Mouse (Mus musculus) left cerebral cortex, adult 2 months (tissue): Measurements from ENCODE around the gene Fbxo36. TPM values are rescaled to one million over a fixed set of nuclear protein-coding genes. Genes with fewer than 3 reads are reported as not detected.

Experiments used
- DNase-seq, 2 experiments: peaks; one replicate each; pipeline ENCODE4 v3.0.0; 2021 to 2022; ENCODE audit warnings: low spot score in 2 of 2, mixed read lengths in 1 of 2; ENCODE audit errors: extremely low spot score in 1 of 2
- H3K27ac ChIP-seq: fragments of 200-600 bp; 2 replicates; pipeline ENCODE4 v1.8.1; 2022
- H3K4me3 ChIP-seq: fragments of 200-600 bp; 2 replicates; pipeline ENCODE4 v1.8.1; 2022
- CTCF ChIP-seq: fragments of 200-600 bp; IDR thresholded peaks from 2 replicates; pipeline ENCODE4 v1.8.1; 2022; ENCODE audit warnings: antibody characterized with exemption, mild to moderate bottlenecking, moderate library complexity
- intact Hi-C: fragments of 180-260 bp; cut with DNase I; formaldehyde crosslinking; loops from one replicate; pipeline ENCODE4 v1.15.1; 2025
- total RNA-seq, 2 experiments: library from RNA; stranded (reverse); gene quantifications; 2 replicates each; pipeline ENCODE4 v1.2.3; 2021

The Fbxo36 gene
- total RNA-seq, 2 experiments from 2014 or later = 2.3 to 2.4 TPM

DNA sequence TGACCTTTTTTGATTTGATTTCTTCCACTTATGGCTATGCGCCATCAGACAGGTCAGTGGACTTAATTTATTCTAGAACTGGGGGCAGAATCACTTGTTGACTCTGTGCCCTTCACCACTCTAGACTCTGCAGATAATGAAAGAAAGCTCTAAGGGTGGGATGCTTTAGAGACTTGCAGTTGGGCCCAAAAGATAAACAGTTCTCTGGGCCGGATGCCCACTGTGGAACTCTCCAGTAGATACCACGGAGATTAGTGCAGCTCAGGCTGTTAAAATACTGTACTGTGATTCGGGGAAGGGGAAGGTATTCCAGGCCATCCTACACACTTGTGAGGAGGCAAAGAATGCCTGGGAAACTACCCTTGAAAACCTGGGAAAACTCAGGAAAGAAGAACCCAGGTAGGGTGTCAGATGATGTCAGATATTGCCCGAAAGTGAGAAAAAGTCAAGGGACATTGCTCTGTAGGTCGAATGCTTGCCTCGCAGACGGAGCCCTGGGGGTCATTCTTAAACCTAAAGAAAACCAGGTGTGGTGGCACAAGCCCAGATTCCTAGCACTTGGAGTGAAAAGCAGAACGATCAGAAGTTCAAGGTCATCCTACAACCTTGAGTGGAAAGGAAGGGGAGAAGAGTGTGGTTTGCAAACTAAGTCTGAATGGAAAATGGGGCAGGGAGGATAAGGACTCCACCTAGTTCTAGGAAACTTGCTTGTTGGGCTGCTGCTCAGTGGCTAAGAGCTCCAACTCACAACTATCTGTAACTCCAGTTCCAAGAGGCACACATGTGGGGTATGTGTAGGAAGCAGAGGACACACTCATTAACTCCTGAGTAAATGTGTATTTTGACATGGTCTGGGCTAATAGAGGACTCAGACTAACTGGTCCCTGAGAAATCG lies 21.0 kb downstream of the Fbxo36 start:
- DNase-seq = no peak
- no peak for TF ChIP-seq CTCF
- Histone ChIP-seq H3K4me3 (no peak overlapping the region), H3K27ac (no peak overlapping the region)
- intact Hi-C loops = no loop called here

DNA sequence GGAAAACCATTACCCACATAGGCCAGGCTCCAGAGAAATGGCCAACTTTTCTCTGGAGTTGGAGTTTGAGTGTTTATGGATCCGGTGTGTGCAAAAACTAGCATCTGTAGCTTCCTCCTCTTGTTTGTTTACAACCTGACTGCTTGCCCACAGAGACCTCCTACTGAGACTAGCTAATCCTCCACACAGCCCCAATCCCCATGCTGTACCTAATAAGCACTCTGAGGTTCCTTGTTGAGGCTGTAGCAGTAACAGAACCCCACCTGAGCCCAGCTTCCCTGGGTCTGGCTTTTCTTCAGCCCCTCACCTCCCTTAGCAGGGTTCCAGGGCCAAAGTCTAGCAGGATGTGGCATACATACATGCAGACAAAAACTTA lies 21.6 kb downstream of the Fbxo36 start:
- H3K27ac ChIP-seq = no peak overlapping the region
- DNase-seq = no peak
- intact Hi-C loops = no loop called here
- H3K4me3 ChIP-seq = no peak overlapping the region
- TF ChIP-seq CTCF = no peak

- DNase-seq = no peak
- no peak for TF ChIP-seq CTCF
- Histone ChIP-seq H3K27ac (no peak overlapping the region), H3K4me3 (no peak overlapping the region)
- intact Hi-C loops = no loop called here
Measured at GRCm38 (mm10) chr1:84864645-84865044, 25.0 kb downstream of the Fbxo36 start.

DNA sequence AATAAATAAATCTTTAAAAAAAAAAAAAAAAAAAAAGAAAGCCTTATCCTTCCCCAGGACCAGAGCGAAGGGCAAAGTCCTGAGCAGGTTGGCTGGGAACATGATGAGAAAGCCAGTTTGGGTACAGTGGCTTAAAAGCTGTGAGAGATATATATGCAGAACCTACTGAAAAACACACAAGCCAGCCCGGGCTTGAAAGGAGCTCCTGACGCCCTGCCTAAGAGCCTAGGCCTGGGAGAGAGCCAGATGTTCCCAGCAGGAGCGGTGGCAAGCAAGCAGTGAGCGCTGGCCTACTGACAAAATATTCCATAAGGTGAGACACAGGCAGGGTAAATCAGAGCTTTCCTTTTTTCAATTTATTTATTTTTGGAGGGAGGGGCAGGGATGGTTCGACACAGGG lies 26.6 kb downstream of the Fbxo36 start:
- no peak overlapping the region for H3K4me3 ChIP-seq
- no peak overlapping the region for H3K27ac ChIP-seq
- no peak for TF ChIP-seq CTCF
- intact Hi-C loops = no loop called here
- DNase-seq = no peak

GRCm38 (mm10) chr1:84866706-84867230 lies 27.1 kb downstream of the Fbxo36 start:
- no peak for DNase-seq
- intact Hi-C loops = no loop called here
- H3K4me3 ChIP-seq = no peak overlapping the region
- H3K27ac ChIP-seq = no peak overlapping the region
- no peak for TF ChIP-seq CTCF

GRCm38 (mm10) chr1:84868311-84868710 lies 28.7 kb downstream of the Fbxo36 start:
- intact Hi-C loops = no loop called here

GRCm38 (mm10) chr1:84868841-84869240 lies 29.2 kb downstream of the Fbxo36 start:
- TF ChIP-seq CTCF = no peak
- Histone ChIP-seq H3K27ac (no peak overlapping the region), H3K4me3 (no peak overlapping the region)
- intact Hi-C loops = no loop called here
- DNase-seq = no peak

More at GRCm38 (mm10) chr1:84868311-84868710, 28.7 kb downstream of the Fbxo36 start:
- Histone ChIP-seq H3K4me3 (no peak overlapping the region), H3K27ac (no peak overlapping the region)
- TF ChIP-seq CTCF = no peak
- DNase-seq = no peak

GRCm38 (mm10) chr1:84869498-84869897 lies 29.9 kb downstream of the Fbxo36 start:
- no peak for TF ChIP-seq CTCF
- H3K27ac ChIP-seq = no peak overlapping the region
- H3K4me3 ChIP-seq = no peak overlapping the region
- no peak for DNase-seq
- intact Hi-C loops = no loop called here

- TF ChIP-seq CTCF = no peak
- no peak overlapping the region for H3K27ac ChIP-seq
- intact Hi-C loops = no loop called here
Measured at GRCm38 (mm10) chr1:84871131-84871530, 31.5 kb downstream of the Fbxo36 start.

DNA sequence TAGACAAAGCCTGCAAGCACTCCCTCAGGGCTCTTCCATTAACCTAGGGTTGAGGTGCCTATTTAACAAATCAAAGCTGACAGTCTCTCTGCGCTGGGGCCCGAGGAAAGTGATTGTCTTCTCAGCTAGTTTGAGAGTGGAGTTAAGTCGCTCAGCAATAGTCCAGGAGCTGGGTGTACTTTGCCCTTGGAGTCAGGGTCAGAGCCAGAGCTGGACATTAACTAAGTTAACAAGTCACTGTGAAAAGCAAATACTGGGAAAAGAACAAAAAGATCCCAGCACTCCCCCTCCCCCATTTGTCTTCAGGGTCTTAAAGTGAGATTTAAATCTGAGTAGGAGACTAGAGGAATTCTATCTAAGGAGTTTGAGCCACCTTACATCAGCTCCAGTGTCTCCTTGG lies 32.5 kb downstream of the Fbxo36 start:
- no peak for TF ChIP-seq CTCF
- DNase-seq = no peak
- no peak overlapping the region for H3K4me3 ChIP-seq
- H3K27ac ChIP-seq = no peak overlapping the region
- intact Hi-C loops = no loop called here

More at GRCm38 (mm10) chr1:84871131-84871530, 31.5 kb downstream of the Fbxo36 start:
- no peak for DNase-seq
- H3K4me3 ChIP-seq = no peak overlapping the region

GRCm38 (mm10) chr1:84872939-84873338 lies 33.3 kb downstream of the Fbxo36 start:
- intact Hi-C loops = no loop called here
- DNase-seq = no peak
- Histone ChIP-seq H3K4me3 (no peak overlapping the region), H3K27ac (no peak overlapping the region)
- TF ChIP-seq CTCF = no peak

DNA sequence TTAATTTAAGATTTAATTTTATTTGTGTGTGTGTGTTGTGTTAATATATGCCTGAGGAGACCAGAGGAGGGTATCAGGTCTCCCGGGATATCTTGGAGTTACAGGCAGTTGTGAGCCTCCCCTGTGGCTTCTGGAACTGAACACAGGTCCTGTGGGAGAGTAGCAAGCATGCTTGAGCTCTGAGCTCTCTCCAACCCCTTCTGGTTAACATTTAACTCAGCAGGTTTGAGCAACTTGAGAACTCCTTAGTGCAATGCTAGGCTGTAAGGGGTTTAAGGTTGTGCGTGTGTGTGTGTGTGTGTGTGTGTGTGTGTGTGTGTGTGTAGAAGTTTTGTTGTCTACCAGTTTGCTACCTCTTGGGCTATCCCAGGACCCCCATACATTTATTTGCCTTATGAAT lies 37.9 kb downstream of the Fbxo36 start:
- no peak for TF ChIP-seq CTCF
- no peak overlapping the region for H3K4me3 ChIP-seq
- no peak for DNase-seq
- no peak overlapping the region for H3K27ac ChIP-seq
- intact Hi-C loops = no loop called here
